Mouse (Mus musculus) hindlimb bud, embryonic 11.5 days (tissue): Measurements from ENCODE around the gene Sash1.

ENCODE experiments used
- DNase-seq: peaks from one replicate; pipeline ENCODE4 v3.0.0-alpha.2; 2012; ENCODE audit warnings: low read depth, low spot score; ENCODE audit errors: extremely low spot score

Gene Sash1

GRCm38 (mm10) chr10:8902412-8902811 is 16.5 kb upstream of the Sash1 start:
- no peak for DNase-seq

GRCm38 (mm10) chr10:8898831-8899511 is 13.1 kb upstream of the Sash1 start:
- DNase-seq = no peak

GRCm38 (mm10) chr10:8898099-8898777 is 12.4 kb upstream of the Sash1 start:
- DNase-seq = no peak

- DNase-seq = no peak
Observed at GRCm38 (mm10) chr10:8894965-8895515, 9.2 kb upstream of the Sash1 start.

- no peak for DNase-seq
Observed at GRCm38 (mm10) chr10:8890511-8890910, 4.6 kb upstream of the Sash1 start.

- no peak for DNase-seq
Observed at GRCm38 (mm10) chr10:8889341-8889740, 3.5 kb upstream of the Sash1 start.

- DNase-seq = no peak
Observed at GRCm38 (mm10) chr10:8886528-8886854, 621 bp upstream of the Sash1 start.

- no peak for DNase-seq
Observed at GRCm38 (mm10) chr10:8885201-8885600, 669 bp downstream of the Sash1 start.

GRCm38 (mm10) chr10:8884565-8884964 is 1.3 kb downstream of the Sash1 start:
- DNase-seq = no peak

- DNase-seq = no peak
Observed at GRCm38 (mm10) chr10:8883686-8884085, 2.2 kb downstream of the Sash1 start.

GRCm38 (mm10) chr10:8881736-8882135 is 4.1 kb downstream of the Sash1 start:
- no peak for DNase-seq

GRCm38 (mm10) chr10:8880950-8881675 is 4.8 kb downstream of the Sash1 start:
- no peak for DNase-seq

- no peak for DNase-seq
Observed at GRCm38 (mm10) chr10:8878824-8879223, 7.0 kb downstream of the Sash1 start.

- no peak for DNase-seq
Observed at GRCm38 (mm10) chr10:8878381-8878780, 7.5 kb downstream of the Sash1 start.

- DNase-seq = no peak
Observed at GRCm38 (mm10) chr10:8873631-8874370, 12.1 kb downstream of the Sash1 start.

GRCm38 (mm10) chr10:8872788-8873187 is 13.1 kb downstream of the Sash1 start:
- DNase-seq = no peak

GRCm38 (mm10) chr10:8871935-8872334 is 13.9 kb downstream of the Sash1 start:
- no peak for DNase-seq

- no peak for DNase-seq
Observed at GRCm38 (mm10) chr10:8870368-8870767, 15.5 kb downstream of the Sash1 start.

GRCm38 (mm10) chr10:8866062-8866642 is 19.7 kb downstream of the Sash1 start:
- no peak for DNase-seq

GRCm38 (mm10) chr10:8860655-8861054 is 25.2 kb downstream of the Sash1 start:
- no peak for DNase-seq

GRCm38 (mm10) chr10:8858718-8859117 is 27.2 kb downstream of the Sash1 start:
- DNase-seq = no peak
